Mouse (Mus musculus) common myeloid progenitor, adult 5-6 weeks (primary cell): ENCODE results near the gene Sec14l3. TPM values are rescaled to one million over a fixed set of nuclear protein-coding genes. Genes with fewer than 3 reads are reported as not detected.

Experiments used
- ATAC-seq: replicated peaks from 2 replicates; pipeline ENCODE4 v1.8.0; 2016; ENCODE audit warnings: low read depth, mild to moderate bottlenecking, moderate TSS enrichment, inconsistent platforms; ENCODE audit not compliant: poor library complexity, severe bottlenecking
- total RNA-seq: library from RNA; stranded (forward); fragments of 200-1000, 187-1606 nt; gene quantifications from 2 replicates; pipeline ENCODE4 v1.2.3, GENCODE M21; 2017

Gene Sec14l3
- total RNA-seq, 1 experiment from 2014 or later: not detected

GRCm38 (mm10) chr11:4053586-4053985, 11.1 kb upstream of the Sec14l3 start:
- peak; percentile 79 for ATAC-seq

GRCm38 (mm10) chr11:4060866-4061575, 3.6 kb upstream of the Sec14l3 start:
- no peak for ATAC-seq

GRCm38 (mm10) chr11:4062523-4062922, 2.1 kb upstream of the Sec14l3 start:
- ATAC-seq: no peak

- no peak for ATAC-seq
Measured at GRCm38 (mm10) chr11:4062981-4063380, 1.7 kb upstream of the Sec14l3 start.

GRCm38 (mm10) chr11:4069664-4070063, 5.0 kb downstream of the Sec14l3 start:
- ATAC-seq: no peak

- 0 out of 2 replicates have a peak, but pooled peaks have one; percentile 60 for ATAC-seq
Measured at GRCm38 (mm10) chr11:4076633-4077032, 12.0 kb downstream of the Sec14l3 start.

- ATAC-seq: no peak
Measured at GRCm38 (mm10) chr11:4078267-4078933, 13.8 kb downstream of the Sec14l3 start.

- peak; percentile 91 for ATAC-seq
Measured at GRCm38 (mm10) chr11:4080219-4080618, 15.6 kb downstream of the Sec14l3 start.

- no peak for ATAC-seq
Measured at GRCm38 (mm10) chr11:4083316-4084078, 18.9 kb downstream of the Sec14l3 start.

- peak; percentile 69 for ATAC-seq
Measured at GRCm38 (mm10) chr11:4086246-4086645, 21.6 kb downstream of the Sec14l3 start.

GRCm38 (mm10) chr11:4087267-4087666, 22.6 kb downstream of the Sec14l3 start:
- no peak for ATAC-seq

GRCm38 (mm10) chr11:4093459-4094377, 29.1 kb downstream of the Sec14l3 start:
- no peak for ATAC-seq

GRCm38 (mm10) chr11:4094378-4095170, 29.9 kb downstream of the Sec14l3 start:
- peak; percentile 37; the same call in 1 of the 2 replicates for ATAC-seq

GRCm38 (mm10) chr11:4095171-4096053, 30.8 kb downstream of the Sec14l3 start, which contains the start of gene Mtfp1:
TSS of gene Mtfp1 (minus strand) at chr11:4095445.
- ATAC-seq: peak; percentile 37

GRCm38 (mm10) chr11:4096054-4096984, 31.7 kb downstream of the Sec14l3 start:
- peak; percentile 85 for ATAC-seq

GRCm38 (mm10) chr11:4097091-4097621, 32.5 kb downstream of the Sec14l3 start:
- no peak for ATAC-seq

GRCm38 (mm10) chr11:4098120-4098519, 33.5 kb downstream of the Sec14l3 start:
- ATAC-seq: no peak
